Mouse (Mus musculus) ovary, adult 10 weeks (tissue): ENCODE data around the gene Rph3a. TPM values are rescaled to one million over a fixed set of nuclear protein-coding genes. Genes with fewer than 3 reads are reported as not detected.

Experiments used
- polyA plus RNA-seq: library from polyadenylated mRNA; stranded (reverse); fragments of 350-450 nt; fragmentation: Illumina TruSeq; extraction: RNeasy Lipid Tissue Mini Kit (QIAGEN cat#74804); gene quantifications from one replicate; pipeline ENCODE4 v1.2.3, GENCODE M21; 2014

Gene Rph3a
- polyA plus RNA-seq, result 0.77 TPM

GRCm38 (mm10) chr5:121009811-121010569, at the start of gene Rph3a:
Gene Rph3a, minus strand, starts transcription at chr5:121010092.

DNA sequence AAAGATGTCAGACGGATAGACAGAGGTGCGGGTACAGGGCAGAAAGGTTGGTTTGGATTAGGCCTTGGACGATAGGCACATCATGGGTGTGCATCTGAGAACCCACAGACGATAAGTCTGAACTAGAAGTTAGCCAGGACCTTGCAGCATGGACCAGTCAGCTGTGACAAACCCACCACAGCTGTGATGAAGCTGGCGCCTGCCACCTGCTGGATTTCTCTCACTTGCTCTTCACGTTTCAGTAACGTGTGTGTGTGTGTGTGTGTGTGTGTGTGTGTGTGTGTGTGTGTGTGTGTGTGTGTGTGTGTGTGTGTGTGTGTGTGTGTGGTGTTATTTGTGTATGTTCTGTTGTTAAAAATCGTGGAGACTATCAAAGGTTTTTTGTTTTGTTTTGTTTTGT, 95.7 kb downstream of the Rph3a start, which contains the start of gene Oas1d:
Gene Oas1d (plus strand): TSS at position 333 of the 400 bp plus-strand sequence.

GRCm38 (mm10) chr5:120906791-120907733, 102.8 kb downstream of the Rph3a start, which contains the start of gene Oas1a:
Gene Oas1a, minus strand, starts transcription at chr5:120907521.

Other genes starting within 250 kb of the Rph3a start
- gene Oas3, start 232.4 kb downstream of the Rph3a start, polyA plus RNA-seq, result 0.26 TPM
- gene Oas1e, start 214.6 kb downstream of the Rph3a start, polyA plus RNA-seq, result 6.4 TPM
- gene Oas1c, start 197.6 kb downstream of the Rph3a start, polyA plus RNA-seq, result 6.7 TPM
- gene Oas1f, start 162.7 kb downstream of the Rph3a start, polyA plus RNA-seq, result not detected
- gene Oas1h, start 148.7 kb downstream of the Rph3a start, polyA plus RNA-seq, result 9.7 TPM
- not detected for gene Oas1g, start 122.5 kb downstream of the Rph3a start, polyA plus RNA-seq
- 1.1 TPM for gene Oas1a, start 102.6 kb downstream of the Rph3a start, polyA plus RNA-seq
- gene Oas1d, start 95.6 kb downstream of the Rph3a start, polyA plus RNA-seq, result 3.2 TPM
- gene Ptpn11, start 181.3 kb upstream of the Rph3a start, polyA plus RNA-seq, result 41.3 TPM
- gene Rpl6, start 194.4 kb upstream of the Rph3a start, polyA plus RNA-seq, result 311 TPM
- gene Hectd4, start 210.1 kb upstream of the Rph3a start, polyA plus RNA-seq, result 3.1 TPM